Mouse (Mus musculus): ENCODE measurements around the gene Tmem117.

GRCm38 (mm10) chr15:94981798-94982197 is 352.8 kb downstream of the Tmem117 start:
- no peak for TF ChIP-seq CTCF (IDR thresholded peaks at IDR 0.05; ENCODE audit: insufficient read depth, low read length)
- no peak for TF ChIP-seq POLR2A (IDR thresholded peaks at IDR 0.05; ENCODE audit: borderline replicate concordance, extremely low read depth, low read depth, low read length)
